Mouse (Mus musculus) limb, embryonic 10.5 days (tissue): ENCODE measurements around the gene Cpt1c. TPM values are rescaled to one million over a fixed set of nuclear protein-coding genes. Genes with fewer than 3 reads are reported as not detected.

Experiments used
- DNase-seq: peaks from one replicate; pipeline ENCODE4 v3.0.0-alpha.2; 2017; ENCODE audit warnings: low spot score
- H3K27ac ChIP-seq: fragments of 300-500 bp; sonication (generic); 2 replicates; pipeline ENCODE4 v1.5.1; 2016; ENCODE audit warnings: mild to moderate bottlenecking
- H3K27me3 ChIP-seq: fragments of 300-500 bp; sonication (generic); 2 replicates; pipeline ENCODE4 v1.6.1; 2016; ENCODE audit warnings: low read depth, mild to moderate bottlenecking; ENCODE audit not compliant: poor library complexity, severe bottlenecking
- H3K36me3 ChIP-seq: fragments of 300-500 bp; sonication (generic); 2 replicates; pipeline ENCODE4 v1.6.1; 2016; ENCODE audit warnings: mild to moderate bottlenecking, moderate library complexity
- H3K4me1 ChIP-seq: fragments of 300-500 bp; sonication (generic); 2 replicates; pipeline ENCODE4 v1.6.1; 2016
- H3K4me3 ChIP-seq: fragments of 300-500 bp; sonication (generic); 2 replicates; pipeline ENCODE4 v1.5.1; 2016; ENCODE audit warnings: mild to moderate bottlenecking, moderate library complexity
- H3K9me3 ChIP-seq: fragments of 300-500 bp; sonication (generic); replicated peaks from 2 replicates; pipeline ENCODE4 v1.6.1; 2016; ENCODE audit warnings: mild to moderate bottlenecking
- WGBS: fragments of 180-500 bp; shearing (Covaris S2); methylation state at CpG from one replicate; pipeline ENCODE4 v1.1.7; 2016; 5-methylcytosine and 5-hydroxymethylcytosine counted together
- polyA plus RNA-seq: library from polyadenylated mRNA; unstranded; fragments of >200 nt; fragmentation: Nextera tagmentation; extraction: Ambion mirVana; gene quantifications from 2 replicates; pipeline ENCODE4 v1.2.1, GENCODE M21; 2016

Gene Cpt1c
- polyA plus RNA-seq, 1 experiment from 2014 or later: 18.8 TPM

- Histone ChIP-seq H3K27ac (peak overlapping the region; percentile 92), H3K4me1 (peaks cover 44% of the 10 kb centered on the region), H3K4me3 (peak overlapping the region; percentile 71), H3K27me3 (no peaks in the 10 kb centered on the region), H3K36me3 (peaks cover 14% of the 10 kb centered on the region), H3K9me3 (no peaks in the 10 kb centered on the region)
- DNase-seq: peak; percentile 90
- WGBS: under 1% methylated on average over 36 of the region's 36 CpGs
These were observed 4.4 kb downstream of the Cpt1c start for GRCm38 (mm10) chr7:44970231-44970691.

GRCm38 (mm10) chr7:44966638-44967037 is 8.0 kb downstream of the Cpt1c start:
- H3K27ac ChIP-seq: no peak overlapping the region
- H3K9me3 ChIP-seq: no peaks in the 10 kb centered on the region
- 73% methylated on average over 15 of the region's 15 CpGs for WGBS
- H3K4me3 ChIP-seq: no peak overlapping the region
- no peaks in the 10 kb centered on the region for H3K27me3 ChIP-seq
- H3K36me3 ChIP-seq: peaks cover 39% of the 10 kb centered on the region
- peaks cover 19% of the 10 kb centered on the region for H3K4me1 ChIP-seq
- DNase-seq: no peak

- 85% methylated on average over 7 of the region's 7 CpGs for WGBS
- no peak for DNase-seq
- H3K9me3 ChIP-seq: no peaks in the 10 kb centered on the region
- H3K27me3 ChIP-seq: no peaks in the 10 kb centered on the region
- no peak overlapping the region for H3K4me3 ChIP-seq
- peaks cover 13% of the 10 kb centered on the region for H3K4me1 ChIP-seq
- peaks cover 46% of the 10 kb centered on the region for H3K36me3 ChIP-seq
- no peak overlapping the region for H3K27ac ChIP-seq
These were observed 8.7 kb downstream of the Cpt1c start for GRCm38 (mm10) chr7:44965975-44966374.

GRCm38 (mm10) chr7:44964990-44965389 is 9.7 kb downstream of the Cpt1c start:
- WGBS: 94% methylated on average over 13 of the region's 13 CpGs
- peaks cover 51% of the 10 kb centered on the region for H3K36me3 ChIP-seq

GRCm38 (mm10) chr7:44962831-44963230 is 11.8 kb downstream of the Cpt1c start:
- no peaks in the 10 kb centered on the region for H3K27me3 ChIP-seq
- 91% methylated on average over 5 of the region's 5 CpGs for WGBS
- no peak for DNase-seq
- no peaks in the 10 kb centered on the region for H3K4me1 ChIP-seq
- H3K9me3 ChIP-seq: no peaks in the 10 kb centered on the region
- 0 out of 2 replicates have a peak overlapping the region, but pooled peaks have one; percentile 6 for H3K4me3 ChIP-seq
- H3K36me3 ChIP-seq: peaks cover 59% of the 10 kb centered on the region
- no peak overlapping the region for H3K27ac ChIP-seq

More at GRCm38 (mm10) chr7:44964990-44965389, 9.7 kb downstream of the Cpt1c start:
- no peak overlapping the region for H3K4me3 ChIP-seq
- H3K27ac ChIP-seq: no peak overlapping the region
- H3K27me3 ChIP-seq: no peaks in the 10 kb centered on the region
- H3K9me3 ChIP-seq: no peaks in the 10 kb centered on the region
- no peak for DNase-seq
- H3K4me1 ChIP-seq: peaks cover 4% of the 10 kb centered on the region; the same call in 1 of the 2 replicates

- Histone ChIP-seq H3K27me3 (no peaks in the 10 kb centered on the region), H3K9me3 (no peaks in the 10 kb centered on the region), H3K4me1 (no peaks in the 10 kb centered on the region), H3K4me3 (no peak overlapping the region), H3K36me3 (peaks cover 59% of the 10 kb centered on the region), H3K27ac (no peak overlapping the region)
- 71% methylated on average over 8 of the region's 8 CpGs for WGBS
- no peak for DNase-seq
These were observed 12.3 kb downstream of the Cpt1c start for GRCm38 (mm10) chr7:44962337-44962736.

GRCm38 (mm10) chr7:44960512-44960910 is 14.1 kb downstream of the Cpt1c start:
- DNase-seq: no peak
- no peaks in the 10 kb centered on the region for H3K9me3 ChIP-seq
- H3K4me3 ChIP-seq: no peak overlapping the region
- H3K36me3 ChIP-seq: peaks cover 47% of the 10 kb centered on the region
- peaks cover 4% of the 10 kb centered on the region; the same call in 1 of the 2 replicates for H3K4me1 ChIP-seq
- no peak overlapping the region for H3K27ac ChIP-seq
- 90% methylated on average over 13 of the region's 13 CpGs for WGBS
- no peaks in the 10 kb centered on the region for H3K27me3 ChIP-seq

- H3K4me1 ChIP-seq: peaks cover 4% of the 10 kb centered on the region; the same call in 1 of the 2 replicates
- H3K36me3 ChIP-seq: peaks cover 44% of the 10 kb centered on the region
- DNase-seq: no peak
- no peaks in the 10 kb centered on the region for H3K9me3 ChIP-seq
- no peaks in the 10 kb centered on the region for H3K27me3 ChIP-seq
- H3K4me3 ChIP-seq: no peak overlapping the region
- 87% methylated on average over 10 of the region's 10 CpGs for WGBS
- H3K27ac ChIP-seq: no peak overlapping the region
These were observed 14.7 kb downstream of the Cpt1c start for GRCm38 (mm10) chr7:44959874-44960511.

- Histone ChIP-seq H3K27ac (no peak overlapping the region), H3K9me3 (no peaks in the 10 kb centered on the region), H3K4me1 (peaks cover 4% of the 10 kb centered on the region; the same call in 1 of the 2 replicates), H3K36me3 (peaks cover 42% of the 10 kb centered on the region), H3K4me3 (no peak overlapping the region), H3K27me3 (no peaks in the 10 kb centered on the region)
- 84% methylated on average over 8 of the region's 8 CpGs for WGBS
- DNase-seq: no peak
These were observed 15.4 kb downstream of the Cpt1c start for GRCm38 (mm10) chr7:44959281-44959680.

- Histone ChIP-seq H3K4me1 (peaks cover 4% of the 10 kb centered on the region; the same call in 1 of the 2 replicates), H3K36me3 (peaks cover 33% of the 10 kb centered on the region), H3K4me3 (no peak overlapping the region), H3K9me3 (no peaks in the 10 kb centered on the region), H3K27me3 (no peaks in the 10 kb centered on the region), H3K27ac (no peak overlapping the region)
- WGBS: 55% methylated on average over 7 of the region's 7 CpGs
- DNase-seq: no peak
These were observed 16.4 kb downstream of the Cpt1c start for GRCm38 (mm10) chr7:44958208-44958607.

- peaks cover under 1% of the 10 kb centered on the region; the same call in 1 of the 2 replicates for H3K27me3 ChIP-seq
- DNase-seq: no peak
- 78% methylated on average over 20 of the region's 20 CpGs for WGBS
- no peaks in the 10 kb centered on the region for H3K9me3 ChIP-seq
- no peak overlapping the region for H3K4me3 ChIP-seq
- H3K36me3 ChIP-seq: peaks cover 26% of the 10 kb centered on the region
- no peak overlapping the region for H3K27ac ChIP-seq
- H3K4me1 ChIP-seq: peaks cover 13% of the 10 kb centered on the region
These were observed 17.3 kb downstream of the Cpt1c start for GRCm38 (mm10) chr7:44957183-44957835.

- Histone ChIP-seq H3K4me3 (no peak overlapping the region), H3K27ac (peak overlapping the region; percentile 22; the same call in 1 of the 2 replicates), H3K36me3 (peaks cover 16% of the 10 kb centered on the region), H3K9me3 (no peaks in the 10 kb centered on the region), H3K4me1 (peaks cover 23% of the 10 kb centered on the region), H3K27me3 (peaks cover 11% of the 10 kb centered on the region)
- no peak for DNase-seq
- 66% methylated on average over 6 of the region's 6 CpGs for WGBS
These were observed 18.4 kb downstream of the Cpt1c start for GRCm38 (mm10) chr7:44956266-44956665.

GRCm38 (mm10) chr7:44955628-44956027 is 19.0 kb downstream of the Cpt1c start:
- Histone ChIP-seq H3K4me1 (peaks cover 23% of the 10 kb centered on the region), H3K36me3 (peaks cover 10% of the 10 kb centered on the region), H3K27me3 (peaks cover 18% of the 10 kb centered on the region), H3K9me3 (no peaks in the 10 kb centered on the region), H3K4me3 (no peak overlapping the region), H3K27ac (no peak overlapping the region)
- DNase-seq: no peak
- 57% methylated on average over 5 of the region's 5 CpGs for WGBS
